Mouse (Mus musculus): Measurements from ENCODE around the gene Lrrk1.

GRCm38 (mm10) chr7:66248270-66248669 is 139.9 kb downstream of the Lrrk1 start:
- TF ChIP-seq POLR2A (IDR thresholded peaks at IDR 0.05; ENCODE audit: low read depth, low read length) (no peak), CTCF (IDR thresholded peaks at IDR 0.05; ENCODE audit: borderline replicate concordance, insufficient read depth, low read length) (no peak)
